Mouse (Mus musculus): ENCODE data around the gene Pcdh9. TPM values are rescaled to one million over a fixed set of nuclear protein-coding genes. Genes with fewer than 3 reads are reported as not detected.

Gene Pcdh9
- polyA plus RNA-seq, 1 experiment = 0.18 TPM

DNA sequence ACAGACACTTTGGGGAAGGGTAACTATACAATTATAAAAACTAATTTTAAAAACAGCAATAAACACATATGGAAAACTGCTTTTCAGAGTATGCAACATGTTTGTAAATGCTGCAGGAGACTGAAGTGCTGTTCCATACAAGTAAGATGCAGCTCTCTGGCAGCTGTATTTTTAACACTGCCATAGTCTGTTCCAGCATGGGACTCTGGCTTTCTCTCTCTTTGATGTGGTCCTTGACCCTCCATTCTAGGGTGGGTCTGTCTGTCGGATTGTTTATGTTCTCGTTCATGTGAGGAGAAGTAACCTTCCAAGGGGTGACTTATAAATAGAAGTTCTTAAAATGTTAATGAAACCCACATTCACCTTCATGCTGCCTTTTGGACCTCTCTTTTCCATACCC, 809.6 kb downstream of the Pcdh9 start:
- TF ChIP-seq CTCF (IDR thresholded peaks at IDR 0.05; ENCODE audit: borderline replicate concordance, control insufficient read depth, extremely low read depth, insufficient read depth, low read length, poor library complexity) = no peak
- no peak for TF ChIP-seq POLR2A (IDR thresholded peaks at IDR 0.05; ENCODE audit: control insufficient read depth, extremely low read depth, insufficient read depth, low read length, poor library complexity)
- Histone ChIP-seq H3K4me3 (ENCODE audit: control insufficient read depth, insufficient read depth, low read length) (no peak overlapping the region), H3K27ac (ENCODE audit: control insufficient read depth, insufficient read depth, low read length) (no peak overlapping the region), H3K4me1 (replicated peaks; ENCODE audit: control insufficient read depth, insufficient read depth, low read length) (no peaks in the 10 kb centered on the region), H3K36me3 (ENCODE audit: control insufficient read depth, insufficient read depth, low read length) (no peaks in the 10 kb centered on the region), H3K27me3 (ENCODE audit: control insufficient read depth, insufficient read depth, low read length) (no peaks in the 10 kb centered on the region)
- DNase-seq = no peak
- WGBS = 42% methylated on average over 2 of the region's 2 CpGs

DNA sequence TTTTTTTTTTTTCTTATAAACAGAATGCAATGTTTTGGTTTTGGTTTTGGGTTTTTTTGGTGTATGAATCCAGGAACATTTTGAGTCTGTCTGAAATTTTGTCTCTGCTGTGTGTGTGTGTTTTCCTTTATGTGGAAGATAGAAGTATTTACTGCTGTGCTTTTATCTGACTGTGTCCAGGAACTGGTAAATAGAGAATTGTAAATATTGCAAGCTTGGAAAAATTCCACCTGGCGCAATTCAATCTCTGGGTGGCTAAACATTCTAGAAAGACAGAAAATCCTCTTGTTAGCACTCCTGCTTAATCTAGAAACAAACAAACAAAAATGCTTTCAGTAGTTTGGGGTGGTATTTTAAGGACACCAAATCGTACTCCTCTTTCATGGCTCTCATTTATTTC, 814.7 kb downstream of the Pcdh9 start:
- no peak for DNase-seq
- no peak overlapping the region for H3K4me3 ChIP-seq (ENCODE audit: control insufficient read depth, insufficient read depth, low read length)
- 78% methylated on average over 2 of the region's 2 CpGs for WGBS
- no peaks in the 10 kb centered on the region for H3K36me3 ChIP-seq (ENCODE audit: control insufficient read depth, insufficient read depth, low read length)
- no peaks in the 10 kb centered on the region for H3K4me1 ChIP-seq (replicated peaks; ENCODE audit: control insufficient read depth, insufficient read depth, low read length)
- TF ChIP-seq POLR2A (IDR thresholded peaks at IDR 0.05; ENCODE audit: control insufficient read depth, extremely low read depth, insufficient read depth, low read length, poor library complexity) = no peak
- no peak overlapping the region for H3K27ac ChIP-seq (ENCODE audit: control insufficient read depth, insufficient read depth, low read length)
- H3K27me3 ChIP-seq (ENCODE audit: control insufficient read depth, insufficient read depth, low read length) = no peaks in the 10 kb centered on the region

GRCm38 (mm10) chr14:93072346-93072745, 818.1 kb downstream of the Pcdh9 start:
- no peaks in the 10 kb centered on the region for H3K4me1 ChIP-seq (replicated peaks; ENCODE audit: control insufficient read depth, insufficient read depth, low read length)
- H3K36me3 ChIP-seq (ENCODE audit: control insufficient read depth, insufficient read depth, low read length) = no peaks in the 10 kb centered on the region
- WGBS = 93% methylated on average over 5 of the region's 5 CpGs
- no peak for TF ChIP-seq CTCF (IDR thresholded peaks at IDR 0.05; ENCODE audit: borderline replicate concordance, control insufficient read depth, extremely low read depth, insufficient read depth, low read length, poor library complexity)
- no peak for TF ChIP-seq POLR2A (IDR thresholded peaks at IDR 0.05; ENCODE audit: control insufficient read depth, extremely low read depth, insufficient read depth, low read length, poor library complexity)
- H3K4me3 ChIP-seq (ENCODE audit: control insufficient read depth, insufficient read depth, low read length) = no peak overlapping the region
- H3K27me3 ChIP-seq (ENCODE audit: control insufficient read depth, insufficient read depth, low read length) = no peaks in the 10 kb centered on the region
- no peak overlapping the region for H3K27ac ChIP-seq (ENCODE audit: control insufficient read depth, insufficient read depth, low read length)
- no peak for DNase-seq

DNA sequence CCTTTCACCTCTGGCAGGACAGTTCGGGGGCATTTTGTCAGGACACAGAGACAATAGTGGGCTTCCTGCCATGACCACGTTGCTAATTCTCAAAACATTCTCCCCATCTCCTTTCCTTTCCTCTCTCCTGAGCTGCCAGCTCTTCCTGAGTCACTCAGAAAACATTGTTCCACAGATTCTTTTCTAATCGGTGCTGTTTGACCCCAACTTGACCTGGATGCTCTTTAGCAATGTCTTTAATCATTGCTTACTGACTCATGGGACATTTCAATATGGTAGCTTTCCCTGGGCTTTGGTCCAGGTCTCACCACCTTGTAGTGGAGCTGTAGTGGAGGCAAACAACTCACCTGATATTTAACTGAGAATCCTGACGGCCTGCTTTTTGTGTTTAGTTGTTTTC, 820.3 kb downstream of the Pcdh9 start:
- no peaks in the 10 kb centered on the region for H3K27me3 ChIP-seq (ENCODE audit: control insufficient read depth, insufficient read depth, low read length)
- 54% methylated on average over 4 of the region's 4 CpGs for WGBS
- H3K4me1 ChIP-seq (replicated peaks; ENCODE audit: control insufficient read depth, insufficient read depth, low read length) = no peaks in the 10 kb centered on the region
- no peak for DNase-seq
- H3K4me3 ChIP-seq (ENCODE audit: control insufficient read depth, insufficient read depth, low read length) = no peak overlapping the region
- H3K27ac ChIP-seq (ENCODE audit: control insufficient read depth, insufficient read depth, low read length) = no peak overlapping the region
- no peaks in the 10 kb centered on the region for H3K36me3 ChIP-seq (ENCODE audit: control insufficient read depth, insufficient read depth, low read length)
- TF ChIP-seq CTCF (IDR thresholded peaks at IDR 0.05; ENCODE audit: borderline replicate concordance, control insufficient read depth, extremely low read depth, insufficient read depth, low read length, poor library complexity) (no peak), POLR2A (IDR thresholded peaks at IDR 0.05; ENCODE audit: control insufficient read depth, extremely low read depth, insufficient read depth, low read length, poor library complexity) (no peak)

DNA sequence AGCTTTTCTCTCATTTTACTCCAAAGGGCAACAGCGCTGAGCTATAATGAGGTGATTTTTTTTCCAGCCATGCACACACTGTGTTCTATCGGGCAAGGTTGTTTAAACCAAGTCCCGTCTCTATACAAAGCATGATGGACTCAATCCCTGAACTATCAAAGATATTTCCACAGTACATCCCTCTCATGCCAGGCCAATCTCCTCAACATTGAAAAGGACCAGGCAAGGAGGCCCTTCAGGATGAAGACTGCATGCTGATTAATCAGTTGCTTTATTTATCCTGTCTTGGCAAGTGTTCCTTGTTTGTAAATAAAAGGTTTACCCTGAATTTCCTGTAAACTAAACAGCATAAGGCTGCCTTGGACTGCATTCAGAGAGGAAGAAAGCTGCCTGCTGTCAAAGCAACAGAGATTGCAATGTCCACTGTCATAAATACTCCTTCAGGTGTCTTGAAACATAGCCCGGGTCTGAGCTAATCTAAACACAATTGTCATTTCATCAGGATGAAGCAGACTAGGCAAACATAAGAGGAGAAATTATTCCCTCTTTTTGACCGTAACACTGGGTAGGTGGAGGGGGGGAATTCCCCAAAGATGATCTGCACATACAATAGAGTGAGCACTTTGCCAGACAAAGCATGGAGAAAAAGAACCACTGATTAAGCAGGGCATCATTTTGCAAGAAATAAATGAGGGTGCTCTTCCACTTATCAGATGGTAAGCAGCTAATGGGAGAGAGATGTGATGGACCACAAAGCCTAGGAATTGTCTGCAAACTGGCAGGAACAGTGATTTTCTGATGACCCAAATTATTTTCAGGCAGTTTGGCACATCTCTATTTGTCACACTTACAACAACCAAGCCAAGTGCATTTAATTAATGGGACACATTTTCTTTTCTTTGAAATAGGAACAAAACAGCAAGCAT, 822.8 kb downstream of the Pcdh9 start:
- no peaks in the 10 kb centered on the region for H3K4me1 ChIP-seq (replicated peaks; ENCODE audit: control insufficient read depth, insufficient read depth, low read length)
- H3K4me3 ChIP-seq (ENCODE audit: control insufficient read depth, insufficient read depth, low read length) = no peak overlapping the region
- no peaks in the 10 kb centered on the region for H3K27me3 ChIP-seq (ENCODE audit: control insufficient read depth, insufficient read depth, low read length)
- WGBS = 79% methylated on average over 5 of the region's 5 CpGs
- TF ChIP-seq POLR2A (IDR thresholded peaks at IDR 0.05; ENCODE audit: control insufficient read depth, extremely low read depth, insufficient read depth, low read length, poor library complexity) = no peak
- TF ChIP-seq CTCF (IDR thresholded peaks at IDR 0.05; ENCODE audit: borderline replicate concordance, control insufficient read depth, extremely low read depth, insufficient read depth, low read length, poor library complexity) = no peak
- no peaks in the 10 kb centered on the region for H3K36me3 ChIP-seq (ENCODE audit: control insufficient read depth, insufficient read depth, low read length)
- DNase-seq = no peak
- no peak overlapping the region for H3K27ac ChIP-seq (ENCODE audit: control insufficient read depth, insufficient read depth, low read length)

DNA sequence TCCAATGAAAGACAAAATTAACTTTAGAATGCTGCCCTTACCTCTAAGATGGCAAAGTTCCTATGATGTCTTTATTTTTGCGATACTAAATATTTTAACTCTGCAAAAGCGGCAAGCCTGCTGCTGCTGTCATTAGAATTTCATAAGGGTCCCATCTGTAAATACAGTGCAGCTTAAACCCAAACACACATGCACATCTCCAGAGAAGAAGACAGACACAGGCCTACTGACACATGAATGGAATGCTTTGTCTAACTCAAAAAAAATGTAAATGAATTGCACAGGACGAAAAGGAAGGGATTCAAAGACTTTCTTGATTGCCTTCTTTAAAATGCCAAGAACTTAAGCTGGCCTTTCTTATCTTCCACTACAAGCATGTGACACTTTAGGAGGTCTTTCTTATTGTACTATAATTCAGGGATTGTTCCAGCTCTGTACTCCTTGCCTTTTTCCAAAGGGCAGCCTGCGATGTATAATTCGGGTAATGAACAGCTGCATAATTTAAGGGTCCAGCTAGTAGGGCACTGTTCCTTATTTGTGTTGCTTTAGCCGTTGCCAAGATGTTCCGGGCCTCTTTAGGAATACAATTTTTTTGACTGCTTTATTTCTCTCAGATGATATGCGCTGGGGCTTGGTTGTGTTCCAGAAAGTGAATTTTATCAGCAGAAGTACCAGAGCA, 823.6 kb downstream of the Pcdh9 start:
- DNase-seq = no peak
- H3K4me3 ChIP-seq (ENCODE audit: control insufficient read depth, insufficient read depth, low read length) = no peak overlapping the region
- H3K27ac ChIP-seq (ENCODE audit: control insufficient read depth, insufficient read depth, low read length) = no peak overlapping the region
- H3K27me3 ChIP-seq (ENCODE audit: control insufficient read depth, insufficient read depth, low read length) = no peaks in the 10 kb centered on the region
- no peaks in the 10 kb centered on the region for H3K4me1 ChIP-seq (replicated peaks; ENCODE audit: control insufficient read depth, insufficient read depth, low read length)
- WGBS = 95% methylated on average over 8 of the region's 8 CpGs
- no peak for TF ChIP-seq POLR2A (IDR thresholded peaks at IDR 0.05; ENCODE audit: control insufficient read depth, extremely low read depth, insufficient read depth, low read length, poor library complexity)
- TF ChIP-seq CTCF (IDR thresholded peaks at IDR 0.05; ENCODE audit: borderline replicate concordance, control insufficient read depth, extremely low read depth, insufficient read depth, low read length, poor library complexity) = no peak
- no peaks in the 10 kb centered on the region for H3K36me3 ChIP-seq (ENCODE audit: control insufficient read depth, insufficient read depth, low read length)

Data from thymus, adult 2 months (tissue).